Mouse (Mus musculus) ES-Bruce4 (cell line): ENCODE measurements around the gene Wdr17. TPM values are rescaled to one million over a fixed set of nuclear protein-coding genes. Genes with fewer than 3 reads are reported as not detected.

Experiments
- H3K27ac ChIP-seq: 2 replicates; pipeline ENCODE4 v1.5.1; 2012; ENCODE audit warnings: low read length, inconsistent platforms; ENCODE audit not compliant: insufficient read depth
- H3K27me3 ChIP-seq: 2 replicates; pipeline ENCODE4 v1.6.1; 2012; ENCODE audit warnings: mild to moderate bottlenecking, low read length, inconsistent platforms; ENCODE audit not compliant: control insufficient read depth, poor library complexity, insufficient read depth, severe bottlenecking
- H3K36me3 ChIP-seq: 2 replicates; pipeline ENCODE4 v1.6.1; 2012; ENCODE audit warnings: inconsistent platforms, mild to moderate bottlenecking, low read length, moderate library complexity; ENCODE audit not compliant: control insufficient read depth, poor library complexity, insufficient read depth, severe bottlenecking
- H3K4me1 ChIP-seq: one replicate; pipeline ENCODE4 v1.8.1; 2011; ENCODE audit warnings: low read length; ENCODE audit not compliant: control insufficient read depth, insufficient read depth
- H3K4me3 ChIP-seq: 2 replicates; pipeline ENCODE4 v1.5.1; 2011; ENCODE audit warnings: low read depth, mild to moderate bottlenecking, low read length
- H3K9ac ChIP-seq: 2 replicates; pipeline ENCODE4 v1.6.1; 2012; ENCODE audit warnings: low read depth, mild to moderate bottlenecking, inconsistent platforms; ENCODE audit not compliant: poor library complexity, severe bottlenecking
- H3K9me3 ChIP-seq: replicated peaks from 2 replicates; pipeline ENCODE4 v1.6.1; 2012; ENCODE audit warnings: mild to moderate bottlenecking, low read length, inconsistent platforms; ENCODE audit not compliant: control insufficient read depth, poor library complexity, insufficient read depth, severe bottlenecking
- CTCF ChIP-seq: IDR thresholded peaks from one replicate; pipeline ENCODE4 v1.8.1; 2011; ENCODE audit warnings: low read depth, low read length
- EP300 ChIP-seq: IDR thresholded peaks from 2 replicates; pipeline ENCODE4 v1.6.1; 2011; ENCODE audit warnings: low read depth, low read length; ENCODE audit not compliant: insufficient read depth
- POLR2A ChIP-seq: IDR thresholded peaks from one replicate; pipeline ENCODE4 v1.8.1; 2011; ENCODE audit warnings: low read length; ENCODE audit not compliant: insufficient read depth
- polyA plus RNA-seq: library from polyadenylated mRNA; stranded (reverse); fragments of >200 nt; gene quantifications from 2 replicates; pipeline ENCODE4 v1.2.4, GENCODE M21; 2011; ENCODE audit warnings: low read depth; ENCODE audit not compliant: missing spikeins, insufficient read depth, insufficient read length

Wdr17 gene
- polyA plus RNA-seq, 1 experiment = 0.97 TPM

GRCm38 (mm10) chr8:54864038-54864760 lies 22.8 kb downstream of the Wdr17 start:
- no peaks in the 10 kb centered on the region for H3K4me1 ChIP-seq
- H3K9ac ChIP-seq = no peak overlapping the region
- peaks cover 4% of the 10 kb centered on the region for H3K9me3 ChIP-seq
- no peaks in the 10 kb centered on the region; the same call in 1 of the 2 replicates for H3K27me3 ChIP-seq
- no peak overlapping the region for H3K27ac ChIP-seq
- TF ChIP-seq CTCF = no peak
- TF ChIP-seq POLR2A = no peak
- no peak for TF ChIP-seq EP300
- H3K36me3 ChIP-seq = no peaks in the 10 kb centered on the region
- H3K4me3 ChIP-seq = no peak overlapping the region

GRCm38 (mm10) chr8:54836029-54836959 lies 50.7 kb downstream of the Wdr17 start:
- H3K4me1 ChIP-seq = no peaks in the 10 kb centered on the region
- TF ChIP-seq CTCF (no peak), EP300 (no peak)
- no peak overlapping the region for H3K4me3 ChIP-seq
- no peak overlapping the region for H3K9ac ChIP-seq
- no peak overlapping the region for H3K27ac ChIP-seq
- no peaks in the 10 kb centered on the region for H3K9me3 ChIP-seq
- H3K36me3 ChIP-seq = no peaks in the 10 kb centered on the region
- no peaks in the 10 kb centered on the region for H3K27me3 ChIP-seq

DNA sequence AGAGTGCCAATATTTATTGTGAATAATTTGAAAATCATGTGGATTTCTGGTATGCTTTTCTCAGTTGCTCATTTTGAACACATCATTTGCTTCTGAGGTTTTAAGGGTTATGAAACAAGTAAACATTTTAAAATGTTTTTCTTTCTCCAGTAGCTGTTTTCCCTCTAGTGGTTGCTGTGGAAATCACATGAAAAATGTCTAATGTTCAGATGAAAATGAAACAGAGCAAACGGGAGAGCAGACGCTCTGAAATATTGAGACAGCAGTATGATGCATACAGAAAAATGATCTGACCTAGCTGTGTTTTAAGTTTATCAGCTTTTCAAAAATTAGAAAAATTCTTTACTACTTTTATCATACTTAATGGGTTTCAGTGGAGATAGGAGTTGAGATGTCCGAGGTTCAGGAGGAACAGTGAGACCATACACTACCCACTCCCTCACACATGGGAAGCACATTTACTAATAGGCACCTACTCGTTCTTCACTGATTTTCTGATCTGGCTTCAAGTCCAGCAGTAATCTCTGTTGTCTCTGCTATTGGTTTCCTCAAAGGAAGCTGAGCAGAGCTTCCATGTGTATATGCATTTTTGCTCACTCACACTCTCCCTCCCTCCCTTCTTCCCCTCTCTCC lies 57.1 kb downstream of the Wdr17 start:
- H3K27ac ChIP-seq = no peak overlapping the region
- H3K4me3 ChIP-seq = no peak overlapping the region
- no peaks in the 10 kb centered on the region for H3K27me3 ChIP-seq
- no peaks in the 10 kb centered on the region for H3K9me3 ChIP-seq
- no peak for TF ChIP-seq EP300
- no peak for TF ChIP-seq CTCF
- no peak for TF ChIP-seq POLR2A
- no peaks in the 10 kb centered on the region for H3K4me1 ChIP-seq
- no peak overlapping the region for H3K9ac ChIP-seq
- H3K36me3 ChIP-seq = no peaks in the 10 kb centered on the region

- no peak overlapping the region for H3K4me3 ChIP-seq
- TF ChIP-seq EP300 = no peak
- no peak for TF ChIP-seq CTCF
- no peak for TF ChIP-seq POLR2A
- H3K9me3 ChIP-seq = peaks cover 2% of the 10 kb centered on the region; the same call in 1 of the 2 replicates
- no peaks in the 10 kb centered on the region for H3K36me3 ChIP-seq
- no peak overlapping the region for H3K9ac ChIP-seq
- H3K27me3 ChIP-seq = no peaks in the 10 kb centered on the region
- H3K4me1 ChIP-seq = no peaks in the 10 kb centered on the region
- no peak overlapping the region for H3K27ac ChIP-seq
These were observed 59.0 kb downstream of the Wdr17 start for GRCm38 (mm10) chr8:54827974-54828373.

GRCm38 (mm10) chr8:54822956-54823355 lies 64.0 kb downstream of the Wdr17 start:
- Histone ChIP-seq H3K9me3 (peaks cover 6% of the 10 kb centered on the region; the same call in 1 of the 2 replicates), H3K27me3 (no peaks in the 10 kb centered on the region), H3K4me3 (no peak overlapping the region), H3K9ac (no peak overlapping the region), H3K36me3 (no peaks in the 10 kb centered on the region), H3K4me1 (no peaks in the 10 kb centered on the region), H3K27ac (no peak overlapping the region)
- TF ChIP-seq CTCF (no peak), EP300 (no peak), POLR2A (no peak)
